Mouse (Mus musculus): ENCODE measurements at regions not wholly inside any gene's neighbourhood (a gene's known extent, or its start where the extent isn't known, plus 50 kb on each side); places are given as distances from the start of the nearest gene placed in this dataset.

DNA sequence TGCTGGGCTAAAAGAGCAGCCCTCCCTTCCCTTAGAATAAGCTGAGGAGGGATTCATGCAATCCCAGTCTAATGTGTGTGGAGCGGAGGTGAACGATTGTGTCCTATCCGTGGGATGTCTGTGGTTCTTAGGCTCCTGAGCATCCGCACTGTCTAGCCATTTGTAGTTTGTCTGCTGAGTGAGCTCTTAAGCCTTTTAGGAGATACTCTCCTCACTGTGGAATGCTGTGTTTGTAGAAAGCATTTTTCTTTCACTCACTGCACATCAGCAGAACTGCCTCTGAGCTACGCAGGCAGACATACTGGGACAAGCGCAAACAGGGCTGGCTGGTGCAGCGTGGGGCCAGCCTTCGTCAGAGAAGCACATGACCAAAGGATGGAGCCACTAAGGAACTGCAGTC lies 94.6 kb upstream of the Pced1b start:
- no peak for TF ChIP-seq GATA4 (IDR thresholded peaks at IDR 0.05; ENCODE audit: insufficient replicate concordance, low read length)

DNA sequence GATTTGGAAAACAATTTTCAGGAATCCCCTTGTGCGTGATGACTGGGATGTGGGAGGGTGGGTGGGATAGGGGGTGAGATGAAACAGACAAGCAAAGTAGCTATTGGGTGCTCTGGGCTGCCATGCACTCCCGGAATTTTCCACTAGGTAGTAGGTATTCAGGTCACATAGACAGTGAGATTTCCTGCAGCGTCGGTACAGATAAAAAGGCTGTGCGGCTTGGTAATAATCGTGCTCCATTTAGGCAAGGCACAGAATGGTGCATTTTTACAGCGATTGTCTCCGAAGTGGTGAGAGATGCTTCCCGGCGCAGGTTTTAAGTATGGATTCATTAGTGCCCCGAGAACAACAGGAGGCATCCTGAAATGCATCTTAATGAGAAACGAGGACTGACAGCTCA lies 95.1 kb upstream of the Pced1b start:
- TF ChIP-seq GATA4 (IDR thresholded peaks at IDR 0.05; ENCODE audit: insufficient replicate concordance, low read length) = no peak

DNA sequence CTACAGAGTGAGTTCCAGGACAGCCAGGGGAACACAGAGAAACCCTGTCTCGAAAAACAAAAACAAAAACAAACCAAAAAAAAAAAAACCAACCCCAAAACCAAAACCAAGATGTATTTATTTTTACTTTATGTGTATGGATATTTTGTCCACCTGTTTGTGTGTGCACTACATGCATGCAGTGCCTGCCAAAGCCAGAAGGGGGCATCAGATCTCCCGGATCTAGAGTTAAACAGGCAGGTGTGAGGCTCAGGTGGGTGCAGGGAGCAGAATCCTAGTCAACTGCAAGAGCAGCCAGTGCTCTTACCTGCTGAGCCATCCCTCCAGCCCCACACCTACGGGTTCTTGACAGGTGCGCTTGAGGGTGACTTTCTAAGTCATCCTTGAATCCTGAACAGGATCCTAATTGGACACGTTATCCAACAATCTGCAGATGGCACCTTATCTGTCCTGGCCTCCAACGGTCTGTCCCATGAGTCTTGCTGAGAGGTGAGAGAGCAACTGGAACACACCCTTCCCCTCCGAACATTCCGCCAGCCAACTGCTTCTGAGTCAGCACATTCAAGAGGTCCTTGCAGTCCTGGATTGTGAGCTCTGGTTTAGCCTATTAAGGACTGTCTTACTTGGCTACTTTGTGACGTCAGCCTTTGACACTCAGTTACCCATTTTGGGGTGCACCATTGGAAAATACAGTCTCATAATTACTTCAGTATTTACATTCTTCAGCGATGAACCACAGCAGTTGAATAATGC lies 95.4 kb upstream of the Slc38a4 start:
- TF ChIP-seq GATA4 (IDR thresholded peaks at IDR 0.05; ENCODE audit: insufficient replicate concordance, low read length) = no peak

DNA sequence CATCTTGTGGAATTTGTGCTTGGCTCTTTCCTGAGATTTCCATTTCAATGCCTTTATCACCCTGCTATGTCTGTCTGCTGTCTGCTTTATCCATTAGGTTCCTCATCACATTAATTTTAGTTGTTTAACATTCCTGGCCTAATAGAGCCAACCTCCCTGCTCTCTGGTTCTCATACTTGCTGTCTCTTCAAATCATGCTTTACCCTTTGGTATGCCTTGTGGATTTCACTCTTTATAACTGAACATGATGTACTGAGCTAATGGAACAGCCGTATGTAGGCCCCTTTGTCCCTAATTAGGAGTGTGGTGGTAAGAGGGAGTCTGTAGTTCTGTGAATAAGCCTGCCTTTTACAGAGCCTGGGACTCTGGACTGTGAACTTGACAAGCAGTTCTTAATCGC lies 86.2 kb upstream of the Slc38a4 start:
- no peak for TF ChIP-seq GATA4 (IDR thresholded peaks at IDR 0.05; ENCODE audit: insufficient replicate concordance, low read length)

DNA sequence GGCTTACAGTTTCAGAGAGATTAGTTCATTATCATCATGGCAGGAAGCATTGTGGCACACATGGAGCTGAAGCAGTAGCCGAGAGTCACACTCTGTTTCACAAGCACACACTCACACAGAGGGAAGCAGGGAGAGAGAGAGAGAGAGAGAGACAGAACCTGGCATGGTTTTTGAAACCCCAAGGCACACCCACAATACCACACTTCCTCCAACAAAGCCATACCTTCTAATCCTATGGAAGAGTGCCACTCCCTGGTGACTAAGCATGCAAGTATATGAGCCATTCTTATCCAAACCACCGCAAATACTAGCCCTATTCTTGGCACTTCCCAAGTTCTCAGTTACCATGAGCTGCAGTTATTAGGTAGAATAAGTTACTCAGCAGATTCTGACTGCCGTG lies 82.5 kb upstream of the Slc38a4 start:
- TF ChIP-seq GATA4 (IDR thresholded peaks at IDR 0.05; ENCODE audit: insufficient replicate concordance, low read length) = no peak

DNA sequence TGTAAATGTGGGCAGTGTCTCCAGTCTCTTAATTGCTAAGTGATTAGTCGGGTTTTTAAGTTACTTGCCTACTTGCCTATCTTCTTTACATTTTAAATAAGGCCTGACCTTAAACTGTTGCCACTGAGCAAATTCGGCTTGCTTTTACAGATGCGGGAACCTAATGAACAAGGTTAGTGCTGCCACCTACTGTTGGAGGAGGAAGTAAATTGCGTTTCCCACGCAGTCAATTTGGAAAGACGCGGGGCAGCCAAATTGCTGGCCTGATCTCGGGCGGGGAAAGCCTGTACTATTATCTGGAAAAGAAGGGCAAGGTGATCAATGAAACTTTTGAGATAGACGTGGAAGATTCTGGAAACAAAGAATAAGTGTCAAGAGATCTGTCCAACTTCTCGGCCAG lies 79.5 kb upstream of the Slc38a4 start:
- TF ChIP-seq GATA4 (IDR thresholded peaks at IDR 0.05; ENCODE audit: insufficient replicate concordance, low read length) = no peak

DNA sequence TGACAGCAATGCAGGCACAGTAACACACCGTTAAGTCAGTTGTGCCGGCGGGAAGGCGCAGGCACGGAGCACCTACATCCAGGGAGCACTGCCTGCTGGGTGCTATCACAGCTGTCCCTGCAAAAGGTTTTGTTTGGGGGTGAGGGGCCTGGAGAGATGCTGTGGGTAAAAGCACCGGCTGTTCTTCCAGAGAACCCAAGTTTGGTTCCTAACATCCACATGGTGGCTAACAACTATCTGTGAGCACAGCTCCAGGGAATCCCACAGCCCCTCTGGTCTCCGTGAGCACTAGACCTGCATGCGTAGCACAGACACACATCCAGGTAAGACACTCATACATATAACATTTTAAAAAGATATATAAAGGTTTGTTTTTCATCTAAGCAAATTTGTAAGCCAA lies 72.0 kb upstream of the Slc38a4 start:
- no peak for TF ChIP-seq GATA4 (IDR thresholded peaks at IDR 0.05; ENCODE audit: insufficient replicate concordance, low read length)

DNA sequence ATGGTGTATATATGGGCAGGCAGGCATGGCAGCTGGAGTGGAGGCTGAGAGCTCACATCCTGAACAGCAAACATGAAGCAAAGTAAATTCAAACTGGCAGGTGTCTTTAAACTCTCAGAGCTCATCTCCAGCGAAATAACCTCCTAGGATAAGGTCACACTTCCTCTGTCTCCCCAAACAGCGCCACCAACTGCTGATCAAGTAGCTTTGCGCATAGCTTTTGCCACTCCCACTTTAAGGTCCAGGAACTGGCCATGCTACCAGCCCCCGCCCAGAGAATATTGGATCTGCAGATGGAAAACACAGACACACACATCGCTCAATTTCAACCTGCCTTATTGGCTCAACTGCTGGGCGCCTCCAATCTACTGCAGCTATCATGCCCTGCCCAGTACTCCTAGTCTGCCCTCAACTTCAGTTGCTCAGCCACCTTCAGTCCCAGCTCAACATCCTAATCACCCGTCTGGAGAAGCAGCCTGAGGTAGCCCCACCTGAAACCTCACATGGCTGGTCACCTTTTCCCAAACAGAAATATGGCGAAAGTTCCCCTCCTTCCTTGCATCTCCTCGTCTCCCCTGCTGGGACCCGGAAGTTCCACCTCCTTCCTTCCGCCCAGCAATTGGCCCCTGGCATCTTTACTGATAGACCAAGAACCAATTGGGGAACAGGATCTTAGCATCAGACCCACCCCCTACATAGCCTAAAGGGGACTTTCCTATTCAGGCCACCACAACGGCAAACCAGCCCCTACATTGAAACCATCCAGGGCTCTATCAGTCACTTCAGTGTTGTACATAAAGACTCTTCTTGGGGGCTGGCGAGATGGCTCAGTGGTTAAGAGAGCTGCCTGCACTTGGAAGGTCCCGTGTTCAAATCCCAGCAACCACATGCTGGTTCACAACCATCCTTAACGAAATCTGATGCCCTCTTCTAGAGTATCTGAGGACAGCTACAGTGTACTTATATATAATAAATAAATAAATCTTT lies 70.4 kb upstream of the Slc38a4 start:
- TF ChIP-seq GATA4 (IDR thresholded peaks at IDR 0.05; ENCODE audit: insufficient replicate concordance, low read length) = no peak

DNA sequence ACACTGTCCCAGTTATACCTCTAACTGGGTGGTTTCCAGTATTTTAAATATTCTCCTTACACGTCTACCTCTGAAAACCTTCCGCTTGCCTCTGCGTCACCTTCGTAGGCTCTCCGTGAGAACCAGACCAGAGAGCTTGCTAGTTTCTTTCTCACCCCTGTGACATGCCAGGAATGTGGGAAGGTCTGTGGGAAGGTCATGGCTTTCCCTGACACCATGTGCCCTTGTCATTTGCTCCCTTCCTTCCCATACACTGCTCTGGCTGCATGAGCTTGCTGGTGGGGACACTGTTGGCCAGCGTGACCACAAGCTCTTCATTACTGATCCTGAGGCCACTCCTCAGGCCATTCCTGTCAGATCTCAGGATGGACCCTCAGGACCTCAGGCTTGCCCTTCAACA lies 66.5 kb upstream of the Slc38a4 start:
- no peak for TF ChIP-seq GATA4 (IDR thresholded peaks at IDR 0.05; ENCODE audit: insufficient replicate concordance, low read length)

DNA sequence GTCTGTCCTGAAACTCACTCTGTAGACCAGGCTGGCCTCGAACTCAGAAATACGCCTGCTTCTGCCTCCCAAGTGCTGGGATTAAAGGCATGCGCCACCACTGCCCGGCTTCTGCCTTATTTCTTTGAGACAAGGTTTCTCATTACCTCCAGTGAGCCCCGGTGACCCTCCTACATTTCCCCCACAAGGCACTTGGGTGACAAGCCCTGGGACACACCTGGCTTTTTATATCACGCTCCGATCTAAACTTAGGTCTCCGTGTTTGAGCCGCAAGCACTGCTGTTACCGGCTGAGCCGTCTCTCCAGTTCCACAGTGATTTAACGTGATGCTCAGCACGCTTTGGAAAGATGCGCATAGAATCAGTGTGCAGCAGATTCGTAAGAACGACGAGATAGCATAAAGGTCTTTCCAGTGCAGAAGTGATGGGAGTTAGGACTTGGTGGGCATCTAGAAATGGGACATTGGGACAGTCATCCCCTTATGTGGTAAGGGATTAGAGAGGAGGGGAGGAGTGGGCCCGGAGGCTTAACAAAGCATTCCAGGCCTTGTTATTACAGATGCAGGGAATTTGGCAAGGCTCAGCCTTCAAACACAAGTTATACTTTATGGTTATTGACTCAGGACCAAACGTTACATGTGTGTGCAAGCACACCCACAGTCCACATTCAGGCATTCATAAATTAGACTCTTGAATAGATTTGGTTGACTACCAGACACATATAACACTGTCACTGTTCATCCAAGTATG lies 56.9 kb upstream of the Slc38a4 start:
- no peak for TF ChIP-seq GATA4 (IDR thresholded peaks at IDR 0.05; ENCODE audit: insufficient replicate concordance, low read length)

DNA sequence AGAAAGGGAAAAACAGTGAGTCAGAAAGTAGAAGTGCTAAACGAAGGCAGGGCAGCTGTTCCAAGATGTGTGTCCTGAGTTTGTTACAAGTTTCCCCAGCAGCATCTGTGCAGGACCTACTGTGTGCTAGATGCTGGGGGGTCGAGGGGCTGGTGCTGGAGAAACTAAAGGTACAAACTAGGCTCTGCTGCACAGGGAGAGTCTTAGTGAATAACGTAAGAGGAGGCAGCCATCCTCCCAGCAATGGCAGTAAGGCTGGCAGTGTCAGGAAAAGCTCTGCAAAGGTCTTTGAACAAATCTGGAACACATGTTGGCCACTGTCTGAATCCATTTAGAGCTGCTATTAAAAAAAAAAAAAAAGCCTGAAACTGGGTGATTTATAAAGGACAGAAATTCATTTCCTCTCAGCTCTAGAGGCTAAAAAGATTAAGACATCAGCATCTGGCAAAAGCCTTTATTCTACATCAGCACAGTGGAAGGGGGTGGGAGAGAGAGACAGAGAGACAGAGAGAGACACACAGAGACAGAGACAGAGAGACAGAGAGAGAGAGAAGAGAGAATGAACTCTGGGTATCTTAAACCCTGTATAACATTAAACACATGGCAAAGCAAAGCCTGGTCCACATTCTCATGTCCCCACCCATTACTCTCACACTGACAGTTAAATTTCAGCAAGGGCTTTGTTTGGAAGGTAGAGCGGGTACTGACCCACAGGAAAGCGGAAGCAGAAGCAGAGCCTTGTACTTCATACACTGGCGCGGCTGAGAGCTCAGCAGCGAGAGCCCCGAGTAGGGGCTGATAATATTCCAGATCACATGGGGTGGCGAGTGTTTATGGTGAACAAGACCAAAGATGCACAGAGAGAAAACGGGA lies 55.8 kb upstream of the Slc38a4 start:
- no peak for TF ChIP-seq GATA4 (IDR thresholded peaks at IDR 0.05; ENCODE audit: insufficient replicate concordance, low read length)

DNA sequence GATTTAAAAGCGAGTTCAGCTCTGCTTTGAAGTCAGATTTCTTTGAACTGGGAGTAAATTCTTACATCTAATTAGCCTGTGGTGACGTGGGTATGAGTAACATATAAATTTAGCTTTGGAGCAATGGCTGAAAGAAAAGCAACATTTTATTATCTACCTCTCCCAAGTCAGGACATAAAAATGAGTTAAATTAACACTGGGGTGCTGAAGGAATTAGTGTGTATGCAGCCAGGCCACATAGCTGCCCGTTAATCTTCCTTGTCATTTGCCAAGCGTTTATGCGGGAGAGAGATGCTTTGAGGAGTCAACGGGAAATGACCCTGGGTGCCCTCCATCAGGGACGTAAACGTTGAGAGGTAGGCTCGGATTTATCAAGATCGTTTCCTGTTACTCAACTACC lies 52.0 kb upstream of the Slc38a4 start:
- no peak for TF ChIP-seq GATA4 (IDR thresholded peaks at IDR 0.05; ENCODE audit: insufficient replicate concordance, low read length)

DNA sequence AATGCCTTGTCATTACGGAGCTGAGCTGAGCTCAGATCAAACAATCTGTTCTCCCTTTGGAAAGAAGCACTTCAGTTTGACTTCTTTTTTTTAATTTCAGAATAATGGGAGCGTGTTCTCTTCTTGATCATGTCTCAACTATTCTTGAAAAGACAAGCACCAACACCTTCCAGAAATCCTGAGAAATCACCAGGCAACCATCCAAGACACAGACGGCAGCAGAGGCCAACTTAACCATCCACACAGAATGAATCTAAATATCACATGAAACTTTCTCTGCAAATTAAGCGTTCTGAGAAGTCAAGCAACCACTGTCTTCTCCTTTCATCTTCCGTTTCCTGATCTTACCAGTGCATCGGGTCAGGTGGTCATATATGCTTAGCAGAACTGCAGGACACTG lies 50.8 kb upstream of the Slc38a4 start:
- no peak for TF ChIP-seq GATA4 (IDR thresholded peaks at IDR 0.05; ENCODE audit: insufficient replicate concordance, low read length)
